Mouse (Mus musculus) urinary bladder, postnatal 36 days (tissue): ENCODE data around the gene Dpf2.

Source experiments
- DNase-seq, 2 experiments: peaks; one replicate each; pipeline ENCODE4 v3.0.0; 2022; ENCODE audit warnings: low spot score in 2 of 2, mixed read lengths in 1 of 2

The Dpf2 gene

GRCm38 (mm10) chr19:5913007-5913719 lies at the start of gene Dpf2:
Gene Dpf2 (minus strand): TSS chr19:5913010.
- no peak for DNase-seq

GRCm38 (mm10) chr19:5957371-5957770 lies 44.6 kb upstream of the Dpf2 start:
- no peak for DNase-seq

GRCm38 (mm10) chr19:5956685-5957084 lies 43.9 kb upstream of the Dpf2 start:
- peak; percentile 81 to 86 for DNase-seq

GRCm38 (mm10) chr19:5955704-5956670 lies 43.2 kb upstream of the Dpf2 start:
- peak; percentile 66 to 67 for DNase-seq

- DNase-seq = no peak
These were observed 42.1 kb upstream of the Dpf2 start for GRCm38 (mm10) chr19:5954936-5955335.

- no peak for DNase-seq
These were observed 41.4 kb upstream of the Dpf2 start for GRCm38 (mm10) chr19:5954031-5954710.

- DNase-seq = no peak
These were observed 40.5 kb upstream of the Dpf2 start for GRCm38 (mm10) chr19:5953201-5953770.

GRCm38 (mm10) chr19:5952071-5952691 lies 39.4 kb upstream of the Dpf2 start:
- DNase-seq = no peak

GRCm38 (mm10) chr19:5951631-5952030 lies 38.8 kb upstream of the Dpf2 start:
- no peak for DNase-seq

- no peak for DNase-seq
These were observed 37.4 kb upstream of the Dpf2 start for GRCm38 (mm10) chr19:5950218-5950617.

GRCm38 (mm10) chr19:5945891-5946290 lies 33.1 kb upstream of the Dpf2 start:
- DNase-seq = no peak

GRCm38 (mm10) chr19:5945027-5945426 lies 32.2 kb upstream of the Dpf2 start:
- no peak for DNase-seq

- DNase-seq = no peak
These were observed 31.3 kb upstream of the Dpf2 start for GRCm38 (mm10) chr19:5944145-5944544.

GRCm38 (mm10) chr19:5943404-5943803 lies 30.6 kb upstream of the Dpf2 start:
- no peak for DNase-seq

- DNase-seq = no peak
These were observed 29.8 kb upstream of the Dpf2 start for GRCm38 (mm10) chr19:5942581-5942980.

- no peak for DNase-seq
These were observed 27.8 kb upstream of the Dpf2 start for GRCm38 (mm10) chr19:5940656-5941055.

- peak; percentile 64 to 86 for DNase-seq
These were observed 27.4 kb upstream of the Dpf2 start for GRCm38 (mm10) chr19:5940173-5940572.

- DNase-seq = no peak
These were observed 26.9 kb upstream of the Dpf2 start for GRCm38 (mm10) chr19:5939715-5940114.

- DNase-seq = no peak
These were observed 25.7 kb upstream of the Dpf2 start for GRCm38 (mm10) chr19:5938516-5938915.

- DNase-seq = no peak
These were observed 25.1 kb upstream of the Dpf2 start for GRCm38 (mm10) chr19:5937836-5938406.
